Mouse (Mus musculus) thymus, adult 2 months (tissue): ENCODE measurements at regions not wholly inside any gene's neighbourhood (a gene's known extent, or its start where the extent isn't known, plus 50 kb on each side); places are given as distances from the start of the nearest gene placed in this dataset.

ENCODE experiments used
- CTCF ChIP-seq: fragments of 200-500 bp; IDR thresholded peaks from 2 replicates; pipeline ENCODE4 v1.5.1; 2012; ENCODE audit warnings: mild to moderate bottlenecking, control low read depth, low read length, moderate library complexity, borderline replicate concordance; ENCODE audit not compliant: control insufficient read depth, poor library complexity, insufficient read depth; ENCODE audit errors: extremely low read depth
- POLR2A ChIP-seq: fragments of 200-500 bp; IDR thresholded peaks from 2 replicates; pipeline ENCODE4 v1.6.1; 2012; ENCODE audit warnings: mild to moderate bottlenecking, low read length, control low read depth, moderate library complexity; ENCODE audit not compliant: control insufficient read depth, poor library complexity, insufficient read depth; ENCODE audit errors: extremely low read depth

DNA sequence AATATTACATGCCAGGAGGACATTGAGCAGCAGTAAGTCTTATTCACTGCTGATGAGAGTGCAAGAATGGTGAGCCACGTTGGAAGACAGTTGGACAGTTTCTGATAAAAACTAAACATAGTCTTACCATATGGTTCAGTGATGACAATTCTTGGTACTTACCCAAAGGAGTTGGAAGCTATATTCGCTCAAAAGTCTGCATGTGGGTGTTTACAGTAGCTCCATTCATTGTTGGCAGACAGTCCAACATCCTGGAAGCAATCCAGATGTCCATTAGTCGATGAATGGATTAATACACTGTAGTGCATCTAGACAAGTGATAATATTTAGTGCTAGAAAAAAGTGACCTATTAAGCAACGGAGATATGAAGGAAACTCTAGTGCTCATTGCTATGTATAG lies 165.3 kb upstream of the Arrdc4 start:
- no peak for TF ChIP-seq CTCF
- no peak for TF ChIP-seq POLR2A
